Mouse (Mus musculus) adrenal gland, adult (tissue): ENCODE results near the gene Tcp1.
"Not testable (repeated sequence)": the region's sequence is repeated elsewhere in the genome, so short reads cannot be mapped to it uniquely, and the experiment has no call there.

Source experiments
- DNase-seq, 2 experiments: peaks; one replicate each; pipeline ENCODE4 v3.0.0; 2022 to 2023; ENCODE audit warnings: low spot score in 1 of 2; ENCODE audit not compliant: inconsistent age in 2 of 2

Tcp1 gene

DNA sequence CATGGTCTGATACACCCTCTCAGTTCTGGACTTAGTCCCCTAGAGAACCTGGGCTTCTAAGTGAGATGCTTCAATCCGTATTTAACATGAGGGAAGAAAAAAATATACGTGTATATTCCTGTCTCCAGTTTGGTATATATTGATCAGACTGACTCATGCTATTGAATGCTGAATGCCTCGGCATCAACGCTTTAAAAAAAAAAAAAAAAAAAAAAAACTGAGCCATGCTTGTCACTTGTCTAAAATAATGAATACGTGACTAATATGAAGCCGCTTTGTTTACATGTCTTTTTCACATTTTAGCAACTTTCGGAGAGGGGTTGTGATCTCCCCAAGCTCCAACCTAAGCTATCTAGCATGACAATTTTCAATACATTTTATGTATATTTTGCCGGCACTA lies 5.1 kb upstream of the Tcp1 start:
- DNase-seq: no peak

DNA sequence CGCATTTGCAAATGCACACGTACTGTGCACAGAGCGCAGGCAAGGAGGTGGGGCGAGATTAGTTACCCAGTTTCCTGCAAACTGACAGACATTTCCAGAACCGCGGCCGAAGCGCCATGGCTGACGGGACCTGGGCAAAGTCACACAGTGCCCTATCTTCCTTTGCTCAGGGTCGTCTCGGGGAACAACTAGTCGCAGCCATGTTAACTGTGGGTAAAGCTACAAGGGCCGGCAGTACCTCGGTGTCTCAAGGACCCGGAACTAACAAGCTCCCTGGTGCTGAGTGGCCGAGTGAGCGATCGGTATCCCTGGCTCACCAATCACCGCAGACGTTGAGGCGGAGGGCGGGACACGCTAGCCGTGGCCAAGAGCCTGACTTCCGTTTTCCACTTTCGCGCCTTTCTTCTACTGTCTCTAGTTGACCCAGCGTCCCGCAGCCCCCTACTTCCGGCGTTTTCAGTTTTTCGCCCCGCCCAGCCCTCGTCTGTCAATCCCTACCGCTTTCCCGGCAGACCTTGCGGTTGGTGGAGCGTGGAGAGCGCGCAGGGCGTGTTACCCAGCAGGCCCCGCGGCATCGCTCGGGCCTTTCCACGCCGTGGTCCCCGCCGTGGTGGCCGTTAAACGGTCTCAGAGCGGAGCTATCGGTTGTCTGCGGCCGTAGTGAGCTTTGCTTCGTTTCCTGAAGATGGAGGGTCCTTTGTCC lies 531 bp downstream of the Tcp1 start, which contains the start of gene Mrpl18:
Gene Mrpl18 (minus strand): TSS at position 465 of the 703 bp plus-strand sequence.
- peak; percentile 99 to 100 for DNase-seq

DNA sequence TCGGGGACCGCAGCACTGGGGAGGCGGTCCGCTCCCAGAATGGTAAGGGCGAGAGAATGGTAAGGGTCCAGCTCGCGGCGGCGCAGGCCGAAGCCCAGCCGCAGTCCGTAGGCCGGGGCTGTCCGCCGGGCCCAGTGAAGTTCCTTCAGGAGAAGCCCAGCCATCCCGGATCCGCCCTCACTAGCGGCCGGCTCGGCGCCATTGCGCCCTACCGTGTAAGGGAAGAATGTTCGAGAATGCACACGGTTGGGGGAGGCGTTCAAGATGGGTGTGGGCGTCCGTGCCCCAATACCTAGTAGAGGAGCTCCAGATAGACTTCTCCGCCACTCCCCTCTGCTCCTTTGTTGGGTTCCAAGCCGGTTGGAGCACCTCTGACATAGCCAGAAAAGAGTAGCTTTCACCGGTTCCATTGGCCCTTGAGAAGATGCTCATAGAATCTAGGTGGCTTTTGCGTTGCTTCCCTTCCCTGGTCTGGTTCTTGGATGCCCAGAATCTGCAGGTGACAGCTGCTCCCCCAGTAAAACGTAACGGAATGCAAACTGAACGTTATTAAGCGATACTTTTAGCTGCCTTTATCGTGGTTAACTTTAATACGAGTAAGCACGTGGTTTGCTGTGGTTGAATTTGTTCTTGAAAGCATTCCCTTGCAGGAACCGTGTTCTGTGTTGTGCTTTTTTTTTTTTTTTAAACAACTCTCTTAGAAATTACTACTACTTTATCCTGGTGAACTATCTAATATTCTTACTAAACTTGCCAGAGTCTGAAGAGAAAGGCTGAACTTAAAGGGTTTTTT lies 1.3 kb downstream of the Tcp1 start:
- DNase-seq: no peak

DNA sequence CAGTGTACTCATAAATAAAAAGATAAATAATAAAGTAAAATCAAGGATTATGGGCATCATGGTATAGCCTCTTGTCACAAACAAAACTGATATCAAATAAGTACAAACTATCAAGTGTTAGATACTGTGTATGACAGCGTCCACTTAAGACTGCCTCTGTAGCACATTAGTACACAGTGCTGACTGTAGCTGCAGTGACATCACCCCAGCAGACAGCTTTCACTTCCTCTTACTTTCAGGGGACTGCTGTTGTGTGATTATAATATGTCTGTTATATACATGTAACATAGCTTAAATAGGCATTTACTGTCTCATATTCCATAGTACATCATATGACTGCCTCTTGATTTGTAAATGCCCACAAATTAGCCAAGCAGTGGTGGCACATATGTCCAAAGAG lies 5.6 kb downstream of the Tcp1 start:
- no peak for DNase-seq

DNA sequence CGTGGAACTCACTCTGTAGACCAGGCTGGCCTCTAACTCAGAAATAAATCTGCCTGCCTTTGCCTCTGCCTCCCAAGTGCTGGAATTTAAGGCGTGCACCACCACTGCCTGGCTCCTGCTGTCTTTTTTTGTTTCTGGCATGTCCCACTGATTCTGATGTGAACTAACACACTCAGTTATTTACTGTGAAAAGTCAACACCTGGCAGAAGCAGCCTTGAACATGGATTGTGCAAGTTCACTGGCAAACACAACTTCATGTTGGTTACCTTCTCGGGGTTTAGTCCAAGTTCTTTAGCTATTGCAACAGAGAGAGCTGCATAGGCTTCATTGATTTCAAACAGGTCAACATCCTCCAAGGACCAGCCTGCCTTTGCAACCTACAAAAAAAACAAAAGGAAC lies 9.5 kb downstream of the Tcp1 start:
- peak in 1 of 2 experiments; percentile 54 for DNase-seq

DNA sequence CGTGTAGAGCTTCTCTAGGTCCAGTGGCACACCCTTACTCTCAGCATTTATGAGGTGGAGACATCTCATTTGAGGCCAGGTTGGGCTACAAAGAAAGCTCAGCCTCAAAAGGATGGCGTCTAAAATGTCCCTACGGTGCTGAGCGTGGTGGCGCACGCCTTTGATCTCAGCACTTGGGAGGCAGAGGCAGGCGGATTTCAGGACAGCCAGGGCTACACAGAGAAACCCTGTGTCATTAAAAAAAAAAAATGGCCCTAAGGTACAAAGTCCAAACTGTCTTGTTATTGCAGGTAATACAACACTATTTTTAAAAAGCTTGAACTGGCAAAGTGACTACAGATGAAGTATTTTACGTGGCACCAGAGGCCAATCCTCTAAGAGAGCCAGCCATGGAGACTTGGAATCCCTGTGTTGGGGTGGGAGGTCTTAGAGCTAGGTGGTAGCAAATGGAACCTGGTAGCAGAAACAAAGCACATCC lies 10.2 kb downstream of the Tcp1 start:
- no peak for DNase-seq

DNA sequence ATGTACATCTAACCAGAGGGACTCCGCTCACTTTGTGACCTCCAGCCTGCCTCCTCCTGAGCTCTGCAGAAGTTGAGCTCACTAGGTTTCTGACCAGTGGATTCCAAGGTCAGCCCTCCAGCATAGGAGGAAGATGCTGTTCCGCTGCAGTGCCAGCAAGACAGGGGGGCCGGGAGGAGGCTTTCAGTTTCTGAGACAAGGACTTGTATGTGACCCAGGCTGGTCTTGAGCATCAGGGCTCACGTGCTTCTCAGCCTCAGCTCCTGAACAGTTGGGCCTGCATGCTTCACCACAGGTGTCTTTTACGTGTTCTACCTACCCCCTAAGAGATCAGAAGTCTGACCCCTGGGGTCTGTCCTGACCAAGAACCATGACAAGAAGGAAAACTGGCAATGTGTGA lies 16.1 kb downstream of the Tcp1 start:
- peak in 1 of 2 experiments; percentile 78 for DNase-seq

DNA sequence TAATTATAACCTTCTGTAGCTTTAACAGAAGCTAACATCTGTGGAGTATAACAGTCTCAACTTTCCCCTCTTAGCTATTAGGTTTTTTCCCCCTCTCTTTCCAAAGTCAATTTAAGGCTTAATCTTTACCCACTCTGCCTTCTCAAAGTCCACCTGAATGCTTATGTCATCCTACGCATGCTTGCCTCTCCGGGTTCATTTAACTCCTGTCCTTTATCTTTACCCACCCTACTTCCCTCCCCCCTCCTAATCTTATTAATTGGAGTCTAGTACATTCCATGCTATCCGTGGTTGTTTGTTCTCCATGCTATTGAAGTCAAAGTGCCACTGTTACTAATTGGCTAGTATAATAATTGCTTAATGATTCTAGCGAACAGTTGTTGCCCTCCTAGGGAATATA lies 20.2 kb downstream of the Tcp1 start:
- DNase-seq: no peak

DNA sequence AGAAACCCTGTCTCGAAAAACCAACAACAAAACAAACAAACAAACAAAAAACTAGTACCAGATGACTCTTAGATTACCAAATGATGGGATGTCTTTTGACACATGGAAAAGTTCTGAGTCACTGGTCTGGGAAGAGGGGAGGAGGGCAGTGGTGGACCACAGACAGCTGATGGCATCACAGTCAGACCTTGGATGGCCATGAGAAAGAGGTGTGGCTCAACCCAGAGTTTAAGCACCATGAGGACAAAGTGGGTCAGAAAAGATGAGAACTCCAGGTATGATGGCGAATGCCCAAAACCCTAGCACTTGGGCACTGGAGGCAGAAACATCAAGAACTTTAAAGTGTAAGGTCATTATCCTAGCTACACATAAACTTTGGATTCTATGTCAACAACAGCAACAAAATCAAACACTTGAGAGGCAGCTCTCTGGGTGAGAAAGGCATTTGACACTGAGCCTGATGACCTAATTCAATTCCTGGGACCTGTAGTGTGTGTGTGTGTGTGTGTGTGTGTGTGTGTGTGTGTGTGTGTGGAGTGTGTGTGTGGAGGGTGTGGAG lies 22.0 kb downstream of the Tcp1 start:
- DNase-seq: no peak

DNA sequence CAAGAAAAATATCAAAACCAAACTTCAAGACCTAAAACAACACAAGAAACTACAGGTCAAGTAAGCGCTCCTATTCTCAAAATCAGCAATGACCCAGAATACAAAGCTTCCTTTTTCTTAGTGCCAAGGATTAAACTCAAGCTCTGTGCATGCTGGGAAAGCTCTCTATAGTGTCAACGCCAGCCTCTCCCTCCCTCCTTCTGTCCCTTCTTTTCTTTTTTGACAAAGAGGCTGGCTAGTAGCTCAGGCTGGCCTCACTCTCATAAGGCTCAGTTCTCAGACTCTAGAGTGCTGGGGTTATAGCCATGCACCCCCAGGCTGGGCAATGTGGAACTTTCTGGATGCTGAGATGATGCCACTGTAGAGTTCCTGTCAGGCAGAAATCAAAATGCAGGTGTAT lies 22.6 kb downstream of the Tcp1 start:
- DNase-seq: no peak

DNA sequence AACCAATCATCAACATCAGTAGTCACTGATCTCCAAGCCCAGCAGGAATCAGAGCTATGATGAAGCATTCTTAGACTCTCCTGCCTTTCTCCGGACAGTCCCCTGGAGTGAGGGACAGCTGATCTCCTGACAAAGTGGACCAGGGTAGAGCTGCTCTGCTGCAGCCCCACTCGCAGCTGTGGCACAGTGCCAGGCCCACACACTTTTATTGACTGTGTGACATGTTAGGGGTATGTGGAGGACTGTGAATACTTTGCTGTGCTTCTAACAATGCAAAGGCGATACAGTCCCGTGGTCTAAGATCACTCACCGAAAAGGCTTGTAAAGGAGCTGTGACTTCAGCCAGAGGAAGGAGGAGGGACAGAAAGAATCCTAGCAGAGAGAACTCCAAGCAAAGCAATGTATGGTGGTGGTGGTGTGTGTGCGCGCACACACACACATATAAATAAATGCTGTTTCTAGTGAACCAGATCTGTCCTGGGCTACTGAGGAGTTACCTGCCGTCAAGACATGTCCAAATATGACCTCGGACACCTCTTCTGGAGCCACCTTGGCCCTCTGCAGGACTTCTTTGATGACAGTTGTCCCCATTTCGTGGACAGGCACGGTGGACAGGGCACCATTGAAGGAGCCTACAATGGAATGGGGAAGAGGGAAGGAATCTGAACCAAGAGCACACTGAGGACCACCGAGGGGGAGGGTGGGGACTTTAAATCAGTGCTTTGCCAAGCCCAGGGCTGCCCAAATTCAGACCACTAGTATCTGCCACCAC lies 24.1 kb downstream of the Tcp1 start:
- not testable (repeated sequence) for DNase-seq

DNA sequence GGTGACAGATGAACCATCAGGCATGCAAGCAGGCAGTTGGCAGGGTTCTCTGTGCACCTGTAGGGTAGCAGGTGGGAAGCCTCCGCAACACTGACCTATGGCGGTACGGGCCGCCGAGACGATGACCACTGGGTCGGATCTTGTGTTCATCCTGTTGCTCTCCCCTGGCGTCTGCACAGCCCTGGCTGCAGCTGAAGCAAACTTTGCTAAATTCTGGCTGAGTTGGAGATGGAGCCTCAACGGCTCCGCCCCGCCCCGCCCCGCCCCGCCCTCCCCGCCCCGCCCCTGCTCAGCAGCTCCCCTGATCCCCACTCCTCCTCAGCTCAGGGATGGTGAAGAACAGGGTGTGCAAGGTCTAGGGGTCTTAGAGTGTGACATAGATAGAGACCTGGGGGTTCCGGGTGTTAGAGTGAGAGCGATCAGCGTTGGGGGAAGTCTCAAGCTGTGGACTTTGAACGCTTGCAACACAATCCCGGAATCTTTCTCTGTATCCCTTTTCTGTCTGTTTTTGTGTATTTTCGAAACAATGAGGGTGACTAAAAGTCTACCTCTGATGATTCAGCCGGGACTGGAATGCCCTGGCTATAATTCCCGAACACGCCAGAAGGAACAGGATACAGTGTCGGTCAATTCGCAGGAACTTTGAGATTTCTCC lies 24.8 kb downstream of the Tcp1 start, which contains the start of gene Acat3:
Gene Acat3 (minus strand): TSS at position 450 of the 655 bp plus-strand sequence.
- DNase-seq: peak; percentile 21 to 65

DNA sequence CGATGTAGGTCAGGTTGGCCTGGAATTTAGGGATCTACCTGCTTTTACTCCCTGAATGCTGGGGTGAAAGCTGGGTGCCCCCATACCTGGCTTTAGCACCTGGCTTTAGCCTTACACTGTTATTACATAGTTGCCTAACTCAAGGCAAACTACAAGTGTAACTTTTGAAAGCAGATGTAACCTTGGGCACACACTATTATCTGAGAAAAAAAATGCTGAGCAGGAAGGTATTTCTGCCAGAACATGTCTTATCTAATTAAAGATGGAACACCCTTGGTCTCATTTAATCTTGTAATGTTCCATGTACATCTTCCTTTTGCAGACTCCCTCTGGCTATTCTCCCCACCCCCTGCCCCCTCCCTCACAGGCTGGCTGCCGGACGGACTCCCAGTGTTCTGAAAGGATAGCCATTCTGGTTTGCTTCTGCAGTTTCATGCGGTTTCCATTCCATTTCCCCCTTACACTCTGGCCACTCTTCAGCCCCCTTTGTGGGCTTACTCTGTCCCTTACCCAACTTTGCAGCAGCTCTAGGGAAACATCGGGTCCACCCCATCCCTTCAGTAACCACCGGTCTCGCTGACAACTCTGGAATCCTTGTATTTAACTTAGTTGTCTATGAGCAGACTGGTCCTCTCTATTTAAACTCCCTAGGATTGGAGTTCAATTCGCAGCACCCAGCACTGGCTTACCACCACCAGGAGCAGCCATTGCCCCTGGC lies 26.2 kb downstream of the Tcp1 start:
- no peak for DNase-seq

DNA sequence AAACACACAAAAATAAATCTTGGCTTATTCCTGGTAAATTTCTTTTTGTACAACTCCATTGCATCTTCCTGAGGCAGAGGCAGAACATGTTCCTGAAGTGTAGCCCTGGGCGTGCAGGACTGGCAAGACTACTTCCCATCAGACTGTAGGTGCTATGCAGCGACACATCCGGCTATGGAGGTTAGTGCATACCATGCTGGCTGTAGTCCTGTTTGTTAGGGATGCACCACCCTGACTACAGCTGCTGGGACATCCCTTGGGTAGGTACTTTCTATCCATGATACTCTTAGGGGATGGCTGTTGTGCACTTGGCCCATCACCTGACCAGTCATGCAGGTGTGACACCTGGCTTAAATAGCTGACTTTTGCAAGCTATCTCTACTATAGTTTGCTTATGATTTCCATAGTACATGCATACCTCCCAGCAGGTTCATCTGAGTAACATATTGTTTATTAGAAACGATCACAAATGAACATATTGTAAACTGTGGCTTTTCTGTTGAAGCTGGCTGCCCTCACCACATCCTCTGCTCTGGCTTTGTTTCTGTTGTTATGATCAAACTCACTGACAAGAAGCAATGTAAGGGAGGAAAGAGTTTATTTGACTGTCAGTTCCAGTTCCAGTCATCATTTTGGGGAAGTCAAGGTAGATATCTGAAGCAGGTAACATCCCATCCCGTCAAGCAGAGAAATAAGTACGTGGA lies 27.1 kb downstream of the Tcp1 start:
- no peak for DNase-seq

DNA sequence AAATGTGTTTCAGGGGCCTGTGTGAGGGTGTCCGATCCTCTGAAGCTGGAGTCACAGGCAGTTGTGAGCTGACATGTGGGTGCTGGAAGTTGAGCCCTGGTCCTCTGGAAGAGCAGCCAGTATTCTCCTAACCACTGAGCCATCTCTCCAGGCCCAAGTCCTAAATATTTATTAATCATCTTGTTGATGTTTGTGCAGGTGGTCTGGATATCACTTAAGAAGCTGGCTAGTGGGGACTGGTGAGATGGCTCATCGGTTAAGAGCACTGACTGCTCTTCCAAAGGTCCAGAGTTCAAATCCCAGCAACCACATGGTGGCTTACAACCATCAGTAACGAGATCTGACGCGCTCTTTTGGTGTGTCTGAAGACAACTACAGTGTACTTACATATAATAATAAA lies 34.2 kb downstream of the Tcp1 start:
- no peak for DNase-seq

DNA sequence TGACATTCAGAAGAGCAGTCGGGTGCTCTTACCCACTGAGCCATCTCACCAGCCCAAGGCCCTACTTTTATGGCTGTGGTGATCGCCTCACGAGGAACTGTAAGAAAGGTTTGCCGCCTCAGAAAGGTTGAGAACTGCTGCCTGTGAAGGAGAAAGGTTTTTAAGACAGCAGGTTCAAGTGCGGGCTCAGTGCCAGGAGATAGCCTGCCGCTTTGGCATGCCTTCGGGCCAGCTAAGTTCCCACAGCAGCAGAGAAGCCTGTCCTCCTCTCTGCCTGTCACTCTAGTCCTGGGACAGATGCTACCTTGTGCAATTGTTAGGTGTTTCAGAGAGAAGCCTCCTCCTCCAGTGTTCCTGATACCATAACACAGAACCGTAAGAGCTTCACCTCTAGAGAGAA lies 41.2 kb downstream of the Tcp1 start:
- DNase-seq: peak in 1 of 2 experiments; percentile 53

DNA sequence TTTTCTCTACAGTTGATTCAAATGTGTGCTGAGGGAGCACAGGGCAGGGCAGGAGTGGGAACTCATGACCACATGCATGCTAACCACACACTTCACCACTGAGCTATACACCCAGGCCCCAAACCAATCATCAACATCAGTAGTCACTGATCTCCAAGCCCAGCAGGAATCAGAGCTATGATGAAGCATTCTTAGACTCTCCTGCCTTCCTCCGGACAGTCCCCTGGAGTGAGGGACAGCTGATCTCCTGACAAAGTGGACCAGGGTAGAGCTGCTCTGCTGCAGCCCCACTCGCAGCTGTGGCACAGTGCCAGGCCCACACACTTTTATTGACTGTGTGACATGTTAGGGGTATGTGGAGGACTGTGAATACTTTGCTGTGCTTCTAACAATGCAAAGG lies 43.9 kb downstream of the Tcp1 start:
- DNase-seq: not testable (repeated sequence)

DNA sequence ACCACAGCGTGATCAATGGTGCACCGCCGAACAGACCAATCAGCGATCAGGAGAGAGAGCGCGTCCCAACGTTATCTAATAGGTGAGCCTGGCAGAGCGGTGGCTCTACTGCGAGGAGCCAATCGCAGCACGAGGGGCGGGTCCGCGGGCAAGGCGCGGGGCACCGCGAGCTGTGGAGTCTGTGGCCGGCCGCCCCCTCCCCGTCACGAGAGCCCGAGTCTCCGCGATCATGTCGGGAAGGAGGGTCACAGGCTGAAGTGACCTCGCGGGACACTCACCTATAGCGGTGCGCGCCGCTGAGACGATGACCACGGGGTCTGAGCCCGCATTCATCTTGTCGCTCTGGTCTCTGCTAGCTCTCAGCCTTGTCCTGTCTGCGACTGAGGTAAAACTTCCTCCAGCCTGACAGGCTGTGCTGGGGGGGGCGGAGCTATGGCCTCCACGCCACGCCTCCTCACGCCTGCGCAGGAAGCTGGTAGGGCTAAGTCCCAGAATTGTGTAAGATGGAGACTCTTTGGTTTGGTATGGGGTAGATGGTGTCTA lies 44.9 kb downstream of the Tcp1 start, which contains the start of gene Acat2:
Gene Acat2 (minus strand): TSS at position 417 of the 543 bp plus-strand sequence.
- peak; percentile 95 to 99 for DNase-seq

DNA sequence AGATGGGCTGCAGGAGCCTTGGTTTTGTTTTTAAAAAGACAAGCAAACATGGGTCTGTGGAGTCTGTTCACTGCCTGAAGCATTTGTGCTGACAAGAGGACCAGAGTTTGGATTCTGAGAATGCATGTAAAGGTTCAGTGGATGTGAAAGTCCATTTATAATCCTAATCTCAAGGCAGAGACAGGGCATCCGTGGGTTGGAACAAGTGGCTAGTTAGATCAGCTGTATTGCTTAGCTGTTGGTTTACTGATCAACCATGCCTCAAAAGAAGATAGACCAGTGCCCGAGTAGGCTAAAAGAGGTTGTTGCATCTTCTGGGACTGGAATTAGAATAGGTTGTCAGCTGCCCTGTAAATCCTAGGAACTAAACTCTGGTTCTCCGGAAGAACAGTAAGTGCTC lies 48.0 kb downstream of the Tcp1 start:
- DNase-seq: no peak
